Mouse (Mus musculus): Measurements from ENCODE around the gene Arvcf.

Gene Arvcf

DNA sequence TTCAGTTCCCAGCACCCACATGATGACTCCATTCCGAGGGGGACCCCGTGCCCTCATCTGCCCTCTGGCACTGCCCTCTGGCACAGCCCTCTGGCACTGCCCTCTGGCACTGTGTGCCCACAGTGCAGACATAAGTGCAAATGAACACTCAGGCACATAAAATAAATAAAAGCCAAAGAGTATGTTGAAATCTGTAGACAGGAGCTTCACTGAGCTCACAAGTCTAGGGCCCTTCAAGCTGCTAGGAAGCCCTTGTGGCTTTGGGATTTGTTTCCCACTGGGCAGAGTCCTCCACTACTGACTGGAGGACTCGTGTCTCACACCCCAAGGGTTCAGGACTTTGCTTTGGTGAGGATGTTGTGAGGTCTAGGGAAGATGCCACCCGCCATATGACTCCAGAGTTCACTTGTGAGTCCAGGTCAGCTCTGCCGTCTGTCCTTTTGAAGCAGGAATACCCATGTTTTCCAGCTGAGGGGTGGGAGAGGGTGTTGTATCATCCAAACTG, 80.1 kb downstream of the Arvcf start:
- DNase-seq (ENCODE audit: low read depth, low spot score): no peak

DNA sequence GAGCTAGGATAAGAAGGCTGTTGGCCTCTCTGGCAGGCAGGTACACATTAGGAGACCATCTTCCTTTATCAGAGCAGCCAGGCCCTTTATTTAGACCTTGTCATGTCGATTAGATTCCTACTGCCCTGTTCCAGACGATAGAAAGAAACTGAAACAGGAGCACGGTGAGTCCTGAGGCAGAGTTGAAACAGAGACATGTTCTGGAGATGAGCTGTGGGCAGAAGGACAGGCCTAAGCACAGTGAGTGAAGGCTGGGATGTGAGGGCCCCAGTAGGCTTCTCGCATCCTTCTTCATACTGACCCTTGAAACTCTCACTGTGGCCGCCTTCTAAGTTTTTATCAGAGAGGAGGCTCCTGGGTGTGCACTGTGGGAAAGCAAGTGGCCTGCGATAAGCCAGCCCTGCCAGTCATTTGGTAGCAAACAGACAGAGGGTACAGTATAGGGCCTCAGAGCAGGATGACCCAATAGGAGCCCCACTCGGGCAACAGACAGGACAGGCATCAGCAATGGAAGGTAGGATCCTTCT, 80.6 kb downstream of the Arvcf start:
- DNase-seq (ENCODE audit: low read depth, low spot score): no peak

DNA sequence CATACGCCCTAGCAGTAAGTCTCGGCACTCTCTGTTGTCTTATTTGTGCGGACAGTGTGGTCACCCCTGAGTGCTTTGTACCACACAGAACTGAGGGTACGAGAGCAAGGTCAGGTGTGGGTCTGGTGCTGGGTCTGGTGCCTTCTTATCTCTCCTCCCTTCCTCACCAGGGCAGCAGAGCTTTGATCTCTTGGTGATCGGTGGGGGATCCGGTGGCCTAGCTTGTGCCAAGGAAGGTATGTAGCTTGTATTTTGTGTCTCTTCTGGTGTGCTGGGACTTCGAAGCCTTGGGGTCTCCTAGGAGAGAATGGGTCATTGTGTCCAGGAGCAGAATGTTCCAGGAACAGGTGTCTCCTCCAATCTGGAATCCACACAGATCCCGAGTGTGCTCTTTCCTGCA, 81.7 kb downstream of the Arvcf start:
- DNase-seq (ENCODE audit: low read depth, low spot score): no peak

DNA sequence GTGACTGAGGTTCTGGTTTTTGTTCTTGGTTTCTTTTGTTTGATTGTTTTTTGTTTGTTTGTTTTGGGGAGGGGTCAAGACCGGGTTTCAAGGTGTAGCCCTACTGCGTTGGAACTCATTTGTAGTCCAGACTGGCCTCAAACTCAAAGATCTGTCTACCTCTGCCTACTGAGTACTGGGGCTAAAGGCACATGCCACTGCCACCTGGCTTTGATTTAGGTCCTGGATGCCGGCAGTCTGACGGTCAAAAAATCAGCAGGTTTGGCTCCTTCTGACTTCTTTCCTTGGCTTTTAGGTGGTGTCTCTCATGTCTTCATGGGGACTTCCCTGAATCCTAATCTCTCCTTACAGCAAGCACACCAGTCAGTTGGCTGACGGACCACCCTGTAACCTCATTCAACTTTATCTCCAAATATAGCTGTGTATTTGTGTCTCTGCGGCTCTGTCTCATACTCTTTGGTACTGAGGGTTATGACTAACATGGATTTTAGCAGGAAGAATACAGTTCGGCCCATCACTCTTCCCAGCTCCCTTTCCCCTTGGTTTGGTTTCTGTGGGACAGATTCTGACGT, 82.7 kb downstream of the Arvcf start:
- DNase-seq (ENCODE audit: low read depth, low spot score): no peak

DNA sequence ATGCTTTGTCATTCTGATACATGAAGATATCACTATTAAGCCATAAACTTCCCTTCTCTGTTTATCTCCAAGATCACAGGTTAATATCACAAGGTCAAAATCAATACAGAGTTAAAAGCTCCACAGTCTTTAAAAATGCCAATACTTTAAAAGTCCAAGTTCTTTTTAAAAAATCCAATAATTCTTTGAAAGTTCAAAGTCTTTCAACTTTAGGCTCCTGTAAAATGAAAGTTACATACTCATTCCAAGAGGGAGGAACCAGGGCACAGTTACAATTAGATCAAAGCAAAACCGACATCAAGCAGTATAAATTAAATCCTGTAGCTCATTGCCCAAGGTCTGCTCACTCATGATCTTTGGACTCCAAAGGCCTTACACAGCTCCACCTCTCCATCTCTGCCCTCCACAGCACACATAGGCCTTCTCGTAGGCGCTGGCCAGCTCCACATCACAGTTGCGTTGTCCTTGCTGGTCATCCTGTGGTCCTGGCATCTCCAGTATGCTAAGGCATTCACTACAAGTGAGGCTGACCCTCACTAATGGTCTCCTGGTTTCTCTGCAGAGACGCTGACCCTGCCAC, 85.4 kb downstream of the Arvcf start:
- DNase-seq (ENCODE audit: low read depth, low spot score): no peak

DNA sequence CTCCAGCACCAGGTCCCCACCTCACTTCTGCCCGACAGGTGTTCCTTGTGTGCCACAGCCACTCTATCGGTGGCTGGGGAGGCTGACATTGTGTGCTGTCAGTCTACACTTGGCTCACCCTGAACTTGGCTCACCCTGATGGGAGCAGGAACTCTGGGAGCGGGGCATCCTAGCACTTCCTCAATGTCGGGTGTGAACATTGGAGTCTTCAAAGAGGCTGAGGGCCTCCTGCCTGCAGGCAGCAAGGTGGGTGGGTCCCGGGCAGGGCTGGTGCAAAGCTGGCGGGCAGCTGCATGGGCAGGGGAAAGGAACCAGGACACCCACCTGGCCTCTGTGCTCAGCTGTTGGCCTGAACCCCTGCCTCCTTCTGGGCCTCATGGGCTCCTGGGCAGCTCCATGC, 88.1 kb downstream of the Arvcf start:
- no peak for DNase-seq (ENCODE audit: low read depth, low spot score)

DNA sequence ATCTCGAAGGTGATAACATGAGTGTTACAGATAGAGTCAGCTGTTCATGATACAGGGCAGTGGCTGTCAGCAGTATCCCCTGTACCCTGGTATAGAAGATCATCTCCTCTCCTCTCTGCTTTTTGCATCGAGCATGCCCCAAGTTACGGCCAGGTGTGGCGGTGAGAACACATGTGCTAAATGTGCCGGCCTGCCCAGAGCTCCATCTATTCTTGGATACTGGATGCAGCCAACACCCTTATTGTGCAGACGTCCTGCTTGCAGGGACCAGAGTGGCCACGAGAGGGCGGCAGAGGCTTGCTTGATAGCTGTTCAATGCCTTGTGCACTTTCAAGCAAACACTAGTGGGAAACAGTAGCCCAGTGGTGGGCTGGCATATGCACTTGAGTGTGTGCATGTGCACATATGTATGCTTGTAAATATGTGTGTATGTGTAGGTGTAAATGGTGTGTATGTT, 95.4 kb downstream of the Arvcf start:
- no peak for DNase-seq (ENCODE audit: low read depth, low spot score)

DNA sequence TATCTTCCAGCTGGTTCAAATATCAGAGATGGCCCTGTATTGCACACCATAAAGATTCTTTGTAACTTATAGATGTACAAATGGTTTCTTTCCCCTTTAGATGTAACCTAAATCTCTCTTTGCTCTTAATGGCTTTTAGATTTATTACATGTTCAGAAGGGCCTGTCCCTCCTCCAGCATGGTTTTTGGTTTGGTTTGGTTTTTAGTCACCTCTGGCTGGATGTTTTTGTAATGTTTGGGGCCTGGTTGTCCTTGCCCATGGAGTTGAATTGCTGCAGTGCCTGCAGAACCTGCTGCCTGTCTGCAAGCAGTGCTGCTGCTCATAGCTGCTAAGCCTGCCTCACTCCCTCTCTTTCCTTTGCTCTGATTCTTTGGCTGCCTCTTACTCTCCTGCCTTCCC, 99.3 kb downstream of the Arvcf start:
- no peak for DNase-seq (ENCODE audit: low read depth, low spot score)

DNA sequence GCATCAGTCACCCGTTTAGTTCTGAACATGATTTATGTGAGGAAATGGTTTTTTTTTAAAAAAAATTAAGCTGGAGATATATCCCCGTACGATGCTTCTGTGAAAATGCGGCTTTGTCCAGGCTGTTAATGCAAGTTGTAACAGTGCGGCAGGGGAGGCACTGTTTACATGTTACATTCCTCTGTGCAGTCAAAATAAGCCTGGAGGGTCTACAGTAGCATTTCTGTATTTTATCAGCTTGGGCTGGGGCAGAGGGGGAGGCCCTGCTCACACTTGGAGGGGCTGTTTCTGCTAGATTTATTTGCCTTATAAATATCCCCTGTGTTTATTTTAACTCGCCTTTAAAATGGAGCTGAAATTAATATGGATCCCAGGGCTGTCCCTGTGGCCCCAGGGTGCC, 100.1 kb downstream of the Arvcf start:
- no peak for DNase-seq (ENCODE audit: low read depth, low spot score)

DNA sequence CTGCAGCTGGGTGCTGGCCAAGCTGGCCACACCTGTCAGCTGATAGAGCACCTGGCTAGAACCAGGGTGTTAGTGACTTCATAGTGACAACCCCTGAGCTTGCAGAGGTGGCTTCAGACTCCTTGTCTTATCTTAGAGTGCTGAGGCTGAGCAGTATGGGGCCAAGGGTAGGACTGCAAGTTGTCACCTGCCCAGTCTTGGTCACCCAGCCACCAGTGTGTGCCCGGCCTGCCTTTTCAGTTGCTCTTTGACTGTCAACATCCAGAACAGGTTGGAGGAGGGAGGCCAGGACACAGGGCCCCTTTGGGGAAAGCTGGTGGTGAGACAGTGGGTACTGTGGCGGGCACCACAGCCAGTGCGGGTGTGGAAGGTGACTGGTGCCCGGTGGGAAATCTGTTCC, 101.0 kb downstream of the Arvcf start:
- DNase-seq (ENCODE audit: low read depth, low spot score): no peak

DNA sequence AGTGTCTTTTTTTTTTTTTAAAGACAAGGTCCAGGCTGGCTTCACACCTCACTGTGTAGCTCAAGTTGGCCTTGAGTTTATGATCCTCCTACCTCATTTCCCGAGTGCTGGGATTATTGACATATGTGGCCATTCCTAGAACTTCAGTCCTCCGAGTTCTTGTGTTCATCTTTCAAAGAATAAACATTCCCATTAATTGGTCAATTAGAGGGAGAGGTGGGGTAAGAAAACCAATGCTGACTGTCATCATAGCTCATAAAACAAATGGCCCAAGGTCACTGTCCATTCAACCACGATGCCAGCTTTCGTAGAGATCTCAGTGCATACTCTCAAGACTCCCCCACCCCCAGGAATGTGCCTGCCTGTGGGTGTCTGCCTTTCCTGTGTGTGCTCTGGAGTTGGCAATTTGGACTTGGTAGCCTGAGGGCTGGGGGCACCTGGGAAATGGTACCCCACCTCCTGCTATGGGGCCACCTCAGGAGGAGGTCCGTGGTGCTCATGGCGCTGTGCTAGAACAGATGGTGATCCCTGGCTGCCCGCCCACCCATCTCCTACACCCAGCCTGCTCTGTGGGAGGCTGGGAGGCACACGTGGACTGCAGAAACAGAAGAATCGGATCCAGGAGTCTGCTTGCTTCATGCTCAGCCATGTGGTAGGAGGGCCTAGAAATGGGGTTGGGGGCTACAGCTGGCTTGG, 103.7 kb downstream of the Arvcf start:
- peak; percentile 68 for DNase-seq (ENCODE audit: low read depth, low spot score)

DNA sequence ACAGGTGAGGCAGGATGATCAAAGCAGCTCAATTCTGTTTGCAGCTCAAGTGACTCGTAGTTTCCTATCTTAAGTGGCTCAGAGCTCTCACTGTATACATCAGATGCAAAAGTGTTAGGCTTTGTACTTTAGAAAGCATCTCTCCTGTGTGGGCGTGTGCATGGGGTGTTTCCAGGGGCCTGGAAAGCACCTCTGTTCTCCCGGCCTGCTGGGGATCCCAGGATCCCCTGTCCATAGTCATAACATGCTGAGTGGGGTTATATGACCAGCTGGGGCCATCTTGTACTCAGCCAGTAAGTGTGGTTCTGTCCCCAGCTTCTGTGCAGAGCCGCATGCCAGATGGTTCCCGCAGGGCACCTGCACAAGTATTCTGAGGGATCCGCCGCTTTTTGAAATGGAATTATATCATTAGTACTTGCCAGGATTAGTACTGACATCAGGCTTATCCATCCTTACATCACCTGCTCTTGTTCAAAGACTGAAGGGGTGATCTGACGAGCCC, 104.4 kb downstream of the Arvcf start:
- DNase-seq (ENCODE audit: low read depth, low spot score): peak; percentile 60

DNA sequence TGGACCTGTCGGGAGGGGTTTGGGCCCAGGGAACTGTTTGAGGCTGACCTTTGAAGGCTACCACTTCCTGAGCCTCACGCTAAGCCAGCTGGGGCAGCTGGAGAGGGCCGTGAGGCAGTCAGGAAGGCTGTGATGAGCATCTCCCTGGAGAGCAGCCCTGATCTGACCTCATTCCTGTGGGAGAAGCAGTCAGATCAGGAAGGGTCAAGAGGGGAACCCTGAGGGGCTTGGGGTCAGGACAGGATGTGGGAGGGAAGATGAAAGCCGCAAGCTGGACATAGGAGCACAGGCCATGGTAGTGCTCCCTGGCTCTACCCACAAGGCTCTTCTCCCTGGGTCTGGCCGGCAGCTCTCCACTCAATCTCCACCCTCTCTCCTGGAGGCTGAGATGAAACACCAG, 105.9 kb downstream of the Arvcf start:
- no peak for DNase-seq (ENCODE audit: low read depth, low spot score)

DNA sequence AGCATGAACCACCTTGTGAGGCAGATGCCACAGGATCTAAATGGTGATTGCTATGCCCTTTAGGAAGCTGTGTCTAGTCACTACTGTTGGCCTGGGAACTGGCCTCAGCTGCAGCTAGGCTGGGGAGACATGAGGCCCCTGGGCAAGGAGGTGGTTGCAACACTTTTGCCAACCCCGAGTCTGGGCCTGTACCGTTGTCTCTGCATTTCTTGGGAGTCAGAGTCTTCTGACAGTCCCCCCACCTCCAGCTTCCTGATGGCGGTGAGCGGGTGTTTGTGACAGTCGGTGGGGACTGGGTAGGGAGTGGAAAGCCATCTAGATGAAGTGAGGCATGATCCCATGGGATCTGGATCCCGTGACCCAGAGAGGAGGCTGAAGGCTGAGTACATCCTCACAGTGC, 107.4 kb downstream of the Arvcf start:
- DNase-seq (ENCODE audit: low read depth, low spot score): no peak
